Mouse (Mus musculus): ENCODE results near the gene Fnip1.
A peak's percentile ranks its signal among the peaks of the same experiment; 100 is the strongest.
"Not testable (repeated sequence)": the region's sequence is repeated elsewhere in the genome, so short reads cannot be mapped to it uniquely, and the experiment has no call there.

Gene Fnip1

GRCm38 (mm10) chr11:54437823-54438337 is at the start of gene Fnip1:
TSS of gene Fnip1 (plus strand) at chr11:54438199.
- peak; percentile 91 for DNase-seq (ENCODE audit: low spot score)

GRCm38 (mm10) chr11:54390386-54390785 is 47.6 kb upstream of the Fnip1 start:
- no peak for DNase-seq (ENCODE audit: low spot score)

GRCm38 (mm10) chr11:54391326-54391725 is 46.7 kb upstream of the Fnip1 start:
- DNase-seq (ENCODE audit: low spot score) = no peak

GRCm38 (mm10) chr11:54396686-54397085 is 41.3 kb upstream of the Fnip1 start:
- DNase-seq (ENCODE audit: low spot score) = no peak

GRCm38 (mm10) chr11:54398058-54398457 is 39.9 kb upstream of the Fnip1 start:
- no peak for DNase-seq (ENCODE audit: low spot score)

- DNase-seq (ENCODE audit: low spot score) = not testable (repeated sequence)
Measured at GRCm38 (mm10) chr11:54400803-54401202, 37.2 kb upstream of the Fnip1 start.

- no peak for DNase-seq (ENCODE audit: low spot score)
Measured at GRCm38 (mm10) chr11:54404885-54405284, 33.1 kb upstream of the Fnip1 start.

GRCm38 (mm10) chr11:54406930-54407546 is 31.0 kb upstream of the Fnip1 start:
- no peak for DNase-seq (ENCODE audit: low spot score)

GRCm38 (mm10) chr11:54410612-54411011 is 27.4 kb upstream of the Fnip1 start:
- DNase-seq (ENCODE audit: low spot score) = no peak

- no peak for DNase-seq (ENCODE audit: low spot score)
Measured at GRCm38 (mm10) chr11:54413017-54413416, 25.0 kb upstream of the Fnip1 start.

GRCm38 (mm10) chr11:54423007-54423406 is 15.0 kb upstream of the Fnip1 start:
- no peak for DNase-seq (ENCODE audit: low spot score)

GRCm38 (mm10) chr11:54426267-54426666 is 11.7 kb upstream of the Fnip1 start:
- no peak for DNase-seq (ENCODE audit: low spot score)

- DNase-seq (ENCODE audit: low spot score) = no peak
Measured at GRCm38 (mm10) chr11:54427138-54427537, 10.9 kb upstream of the Fnip1 start.

GRCm38 (mm10) chr11:54427695-54428352 is 10.2 kb upstream of the Fnip1 start:
- no peak for DNase-seq (ENCODE audit: low spot score)

GRCm38 (mm10) chr11:54429224-54429623 is 8.8 kb upstream of the Fnip1 start:
- DNase-seq (ENCODE audit: low spot score) = no peak

- DNase-seq (ENCODE audit: low spot score) = no peak
Measured at GRCm38 (mm10) chr11:54435797-54436196, 2.2 kb upstream of the Fnip1 start.

GRCm38 (mm10) chr11:54437310-54437822 is 633 bp upstream of the Fnip1 start:
- DNase-seq (ENCODE audit: low spot score) = no peak

- peak; percentile 39 for DNase-seq (ENCODE audit: low spot score)
Measured at GRCm38 (mm10) chr11:54438366-54438781, 375 bp downstream of the Fnip1 start.

GRCm38 (mm10) chr11:54438991-54439690 is 1.1 kb downstream of the Fnip1 start:
- no peak for DNase-seq (ENCODE audit: low spot score)

GRCm38 (mm10) chr11:54439691-54440029 is 1.7 kb downstream of the Fnip1 start:
- no peak for DNase-seq (ENCODE audit: low spot score)

GRCm38 (mm10) chr11:54450757-54451156 is 12.8 kb downstream of the Fnip1 start:
- not testable (repeated sequence) for DNase-seq (ENCODE audit: low spot score)

- no peak for DNase-seq (ENCODE audit: low spot score)
Measured at GRCm38 (mm10) chr11:54454516-54454915, 16.5 kb downstream of the Fnip1 start.

GRCm38 (mm10) chr11:54456875-54457274 is 18.9 kb downstream of the Fnip1 start:
- no peak for DNase-seq (ENCODE audit: low spot score)
